Mouse (Mus musculus) left cerebral cortex, adult 18-20 months (tissue): ENCODE results near the gene Stk38l. TPM values are rescaled to one million over a fixed set of nuclear protein-coding genes. Genes with fewer than 3 reads are reported as not detected.
"Not testable (repeated sequence)": the region's sequence is repeated elsewhere in the genome, so short reads cannot be mapped to it uniquely, and the experiment has no call there.

Experiments used
- DNase-seq, 2 experiments: peaks; one replicate each; pipeline ENCODE4 v3.0.0; 2021 to 2022; ENCODE audit warnings: low spot score in 2 of 2, mixed read lengths in 1 of 2
- total RNA-seq, 2 experiments: library from RNA; stranded (reverse); gene quantifications; 2 replicates each; pipeline ENCODE4 v1.2.3; 2021

The Stk38l gene
- total RNA-seq, 2 experiments from 2014 or later = 25.5 to 26.3 TPM

DNA sequence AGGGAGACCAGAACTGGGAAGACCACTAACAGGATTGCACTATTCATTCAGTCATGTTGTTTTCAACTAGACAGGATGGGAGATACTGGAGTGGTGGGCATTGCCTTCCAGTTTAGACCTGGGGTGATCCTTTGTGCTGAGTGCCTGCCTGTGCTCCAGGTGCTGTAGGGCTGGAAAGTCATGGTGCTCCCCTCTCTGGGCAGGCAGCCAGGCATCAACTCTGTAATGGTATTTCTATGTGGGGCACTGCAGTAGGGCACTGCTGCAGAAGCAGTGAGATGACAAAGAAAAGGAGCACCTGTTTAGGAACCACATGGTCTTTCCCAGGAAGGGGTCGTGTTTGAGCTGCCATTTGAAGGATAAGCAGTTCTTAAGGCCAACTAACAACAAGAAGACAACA is 7.9 kb downstream of the Stk38l start:
- no peak for DNase-seq

DNA sequence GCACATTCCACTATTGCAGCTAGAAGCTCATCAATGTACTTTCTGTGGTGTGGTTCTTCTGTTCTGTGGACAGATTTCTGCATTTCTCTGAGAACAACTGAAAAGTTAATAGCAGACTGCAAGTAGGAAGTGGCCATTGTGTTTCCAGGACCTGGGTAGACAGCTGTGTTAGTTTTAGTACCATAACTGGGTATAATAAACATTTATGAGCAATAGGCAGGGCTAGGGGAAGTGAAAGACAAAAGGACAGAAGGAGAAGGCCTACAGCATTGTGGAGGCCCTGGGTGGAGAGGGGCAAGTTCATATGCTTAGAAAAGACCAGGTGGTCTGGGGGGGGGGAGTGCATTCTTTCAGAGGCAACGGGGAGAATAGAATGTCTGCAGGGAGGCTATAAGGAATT is 8.8 kb downstream of the Stk38l start:
- DNase-seq = no peak

DNA sequence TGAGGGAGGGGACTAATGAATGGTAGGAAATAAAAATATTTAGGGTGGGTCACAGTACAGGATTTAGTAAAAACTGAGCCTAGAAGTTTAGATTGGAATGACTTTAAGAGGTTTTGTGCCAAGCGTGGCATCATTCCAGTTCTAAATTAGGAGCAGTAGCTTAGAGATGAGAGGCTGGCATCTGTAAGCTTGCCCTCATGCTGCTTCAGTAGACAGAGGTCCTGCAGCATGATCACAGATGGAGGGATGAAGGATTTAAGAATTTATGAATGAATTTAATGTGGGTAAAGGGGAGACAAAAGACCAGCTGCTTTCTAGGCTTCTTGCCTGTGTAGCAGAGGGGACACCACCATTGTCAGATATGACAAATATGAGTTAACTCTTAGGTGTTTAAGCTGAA is 14.1 kb downstream of the Stk38l start:
- DNase-seq = no peak

DNA sequence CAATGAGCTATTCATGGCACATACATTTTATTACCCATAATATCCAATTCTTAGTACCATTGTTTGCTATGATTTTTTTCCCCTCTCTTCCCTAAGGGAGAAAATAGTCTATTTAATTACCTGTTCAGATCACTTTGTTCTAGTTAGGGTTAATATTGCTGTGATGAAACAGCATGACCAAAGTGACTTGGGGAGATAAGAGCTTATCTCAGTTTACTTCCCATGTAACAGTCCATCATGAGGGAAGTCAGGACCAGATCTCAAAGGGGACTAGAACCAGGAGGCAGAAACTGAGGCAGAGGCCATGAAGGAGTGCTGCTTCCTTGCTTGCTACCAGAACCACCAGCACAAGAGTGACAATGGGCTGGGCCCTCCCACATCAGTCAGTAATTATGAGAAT is 15.9 kb downstream of the Stk38l start:
- no peak for DNase-seq

DNA sequence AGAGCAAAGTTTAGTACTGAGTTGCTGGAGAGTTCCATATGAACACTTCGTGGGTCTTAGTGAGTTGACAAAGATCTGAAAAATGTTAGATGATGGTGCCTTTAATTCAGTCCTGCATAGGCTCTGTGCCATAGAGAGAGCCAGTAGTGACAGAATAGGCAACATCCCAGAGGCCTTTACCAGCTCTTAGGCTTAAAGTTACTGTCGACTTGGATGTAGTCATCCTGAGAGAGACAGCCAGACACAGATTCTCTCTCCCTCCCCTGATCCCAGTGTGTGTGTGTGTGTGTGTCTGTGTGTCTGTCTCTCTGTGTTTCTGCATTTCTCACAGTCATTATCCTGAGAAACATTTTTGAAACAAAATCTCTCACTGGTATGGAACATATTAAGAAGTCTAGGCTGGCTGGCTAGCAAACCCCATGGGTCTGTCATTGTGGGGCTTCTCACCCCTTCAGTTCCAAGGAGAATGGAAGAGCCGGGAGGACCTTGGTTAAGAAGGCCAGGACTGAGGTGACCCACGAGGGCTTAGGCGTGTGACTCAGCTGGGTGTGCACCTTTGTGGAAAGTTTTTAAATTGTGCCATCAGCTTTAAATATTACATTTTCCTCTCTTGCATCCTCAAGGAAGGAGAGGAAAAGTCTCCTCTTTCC is 17.3 kb downstream of the Stk38l start:
- no peak for DNase-seq

DNA sequence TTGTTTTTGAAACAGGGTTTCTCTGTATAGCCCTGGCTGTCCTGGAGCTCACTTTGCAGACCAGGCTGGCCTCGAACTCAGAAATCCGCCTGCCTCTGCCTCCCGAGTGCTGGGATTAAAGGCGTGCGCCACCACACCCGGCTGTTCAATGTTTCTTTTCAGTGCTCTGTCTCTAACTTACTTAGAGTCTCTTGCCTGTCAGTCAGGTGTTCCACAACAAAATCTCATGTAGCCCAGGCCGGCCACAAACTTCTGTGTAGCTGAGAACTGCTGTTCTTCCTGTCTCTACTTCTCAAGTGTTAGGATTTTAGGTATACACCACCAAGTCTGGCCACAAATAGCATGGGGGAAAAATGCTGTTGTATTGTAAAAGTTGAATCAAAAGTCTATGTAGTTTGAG is 19.5 kb downstream of the Stk38l start:
- DNase-seq = not testable (repeated sequence)

DNA sequence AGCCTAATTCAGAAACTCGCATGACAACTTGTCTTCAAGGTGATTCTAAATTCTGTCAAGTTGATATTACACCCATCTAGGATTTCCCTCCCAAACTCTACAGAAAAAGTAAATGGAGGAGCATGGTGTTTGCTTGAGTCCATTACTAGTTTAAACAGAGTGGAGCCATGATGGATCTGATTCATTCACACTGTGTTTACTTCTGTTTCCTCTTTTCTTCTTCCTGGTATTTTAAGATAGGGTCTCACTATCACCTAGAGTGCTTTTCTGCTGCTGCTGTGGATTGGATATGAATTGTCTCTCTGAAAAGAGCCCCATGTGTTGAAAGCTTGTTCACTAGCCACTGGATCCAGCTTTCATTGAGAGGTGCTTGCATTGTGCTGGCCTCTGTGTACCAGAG is 20.4 kb downstream of the Stk38l start:
- no peak for DNase-seq

DNA sequence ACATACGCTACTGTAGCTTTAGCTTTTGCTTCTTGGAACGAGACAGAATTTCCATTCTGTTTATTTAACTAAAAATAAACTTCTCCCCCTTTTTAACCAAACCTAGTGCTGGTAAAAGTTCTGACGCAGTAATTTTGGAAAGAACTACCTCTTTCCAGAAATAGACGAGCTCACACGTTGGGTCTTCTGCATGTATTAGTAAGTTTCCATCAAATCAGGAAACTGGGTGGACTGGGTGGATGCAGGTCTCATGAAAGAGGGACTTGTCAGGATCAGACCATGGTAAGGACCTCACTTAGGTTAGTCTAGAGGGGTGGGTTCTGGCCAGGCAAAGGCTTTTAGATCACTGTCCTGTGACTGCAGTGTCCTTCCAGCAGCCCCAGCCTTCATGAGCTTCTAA is 21.8 kb downstream of the Stk38l start:
- no peak for DNase-seq

DNA sequence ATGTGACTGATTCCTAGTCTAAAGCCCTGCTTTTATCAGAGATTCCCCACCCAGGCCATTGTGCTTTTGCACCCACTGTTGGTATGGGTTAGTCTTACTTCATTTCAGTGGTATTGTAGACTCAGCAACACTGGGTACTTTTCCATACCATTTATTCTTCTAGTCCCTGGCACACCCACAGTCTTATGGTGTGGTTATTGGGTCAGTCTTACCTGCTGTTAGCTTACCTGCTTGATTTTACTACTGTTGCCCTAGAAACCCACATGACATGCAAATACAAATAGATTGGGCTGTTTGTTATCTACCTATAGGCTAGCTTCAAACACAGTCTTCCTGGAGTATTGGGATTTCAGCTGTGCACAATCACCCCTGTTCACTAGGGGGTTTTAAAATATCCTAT is 22.3 kb downstream of the Stk38l start:
- DNase-seq = no peak

DNA sequence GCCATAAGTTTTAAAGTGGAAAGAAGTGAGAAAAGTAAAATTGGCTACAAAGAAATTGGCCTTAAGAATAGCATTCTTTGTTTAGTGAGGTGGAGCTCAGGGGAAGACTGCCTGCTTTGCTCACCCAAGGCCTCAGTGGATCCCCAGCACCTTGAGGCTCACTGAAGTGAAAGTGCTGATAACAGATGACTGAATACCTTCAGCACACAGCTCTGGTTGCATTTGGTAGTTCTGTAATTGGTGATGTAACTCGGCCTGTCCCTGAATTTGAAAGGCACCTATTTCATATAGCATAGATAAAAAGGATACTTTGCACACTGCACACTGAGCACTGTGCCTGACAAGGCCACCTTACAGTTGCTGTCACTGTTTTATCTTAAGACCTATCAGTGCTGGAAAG is 23.5 kb downstream of the Stk38l start:
- no peak for DNase-seq

DNA sequence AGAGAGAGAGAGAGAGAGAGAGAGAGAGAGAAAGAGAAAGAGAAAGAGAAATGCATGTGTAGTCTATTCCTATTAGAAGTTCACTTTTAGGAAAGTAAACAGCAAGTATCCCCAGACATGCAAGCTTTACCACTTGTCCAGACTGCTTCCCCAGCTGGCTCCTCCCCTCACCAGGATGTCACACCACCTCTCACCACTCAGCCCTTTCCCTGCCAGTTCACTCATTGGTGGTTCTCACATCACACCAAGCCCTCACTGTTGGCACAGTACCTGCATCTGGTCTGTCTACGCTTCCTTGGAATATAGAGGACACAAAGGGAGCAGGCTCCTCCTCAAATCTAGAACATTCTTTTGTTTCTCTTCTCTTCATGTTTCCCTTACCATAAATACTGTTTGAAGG is 26.9 kb downstream of the Stk38l start:
- DNase-seq = no peak

DNA sequence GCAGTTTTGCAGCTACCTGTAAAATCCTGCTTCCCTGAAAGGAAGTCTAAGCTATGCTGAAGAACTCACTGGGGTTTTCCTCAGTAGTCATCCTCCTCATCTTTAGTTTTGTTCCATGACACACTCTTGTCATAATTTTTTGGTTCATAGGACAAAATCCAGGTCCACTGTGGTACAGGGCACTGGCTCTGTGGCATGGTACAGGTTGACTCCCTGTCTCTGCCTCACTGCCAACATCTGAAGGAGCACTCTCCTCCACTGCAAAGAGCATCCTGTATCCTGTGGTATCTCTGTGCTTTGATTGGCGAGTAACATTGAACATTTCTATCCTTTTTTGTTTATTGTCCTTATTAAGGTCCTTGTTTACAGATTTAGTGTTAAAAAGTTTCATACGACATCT is 27.4 kb downstream of the Stk38l start:
- no peak for DNase-seq

DNA sequence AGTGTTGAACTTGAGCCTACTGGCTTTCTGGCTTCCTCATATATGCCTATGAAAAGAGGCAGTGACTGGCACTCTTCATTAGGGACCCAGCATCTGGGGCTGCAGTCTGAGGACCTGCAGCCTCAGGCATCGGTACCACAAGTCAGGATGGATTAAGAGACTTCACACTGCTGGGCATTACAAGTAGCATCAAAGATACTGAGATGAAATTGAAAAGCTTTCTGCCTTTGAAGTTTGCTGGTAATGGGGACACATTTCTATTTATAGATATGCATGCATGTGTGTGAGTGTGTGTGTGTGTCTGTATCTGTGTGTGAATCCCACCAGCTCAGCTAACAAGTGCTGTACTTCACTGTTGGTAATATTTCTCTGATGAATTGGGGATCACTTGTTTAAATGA is 27.8 kb downstream of the Stk38l start:
- no peak for DNase-seq

DNA sequence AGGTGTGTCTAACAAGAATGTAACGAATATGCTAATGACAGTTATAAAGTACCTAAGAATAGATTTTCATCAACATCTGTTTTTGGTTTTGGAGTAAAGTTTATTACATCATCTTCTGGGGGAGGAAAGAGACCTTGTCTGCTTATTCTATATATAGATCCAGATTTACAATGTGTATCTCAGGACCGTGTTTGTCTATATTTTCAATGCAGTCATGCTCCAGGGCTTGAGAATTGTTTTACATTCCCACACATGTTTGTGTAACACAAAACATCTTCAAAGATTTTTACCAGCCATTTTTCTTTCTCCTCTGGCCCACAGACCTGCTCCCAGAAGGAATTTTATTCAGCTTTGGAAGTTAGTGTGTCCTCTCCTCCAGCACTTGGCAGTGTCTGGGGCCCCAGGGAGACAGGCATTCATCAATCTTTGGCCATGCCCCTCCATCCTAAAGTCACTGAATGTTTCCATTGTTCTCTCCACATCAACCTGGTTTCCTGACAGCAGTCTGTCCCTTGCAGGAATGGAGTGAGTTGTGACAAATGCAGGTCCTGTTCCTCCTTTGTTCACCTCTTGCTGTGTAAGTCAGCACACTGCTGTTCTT is 28.9 kb downstream of the Stk38l start:
- DNase-seq = no peak

DNA sequence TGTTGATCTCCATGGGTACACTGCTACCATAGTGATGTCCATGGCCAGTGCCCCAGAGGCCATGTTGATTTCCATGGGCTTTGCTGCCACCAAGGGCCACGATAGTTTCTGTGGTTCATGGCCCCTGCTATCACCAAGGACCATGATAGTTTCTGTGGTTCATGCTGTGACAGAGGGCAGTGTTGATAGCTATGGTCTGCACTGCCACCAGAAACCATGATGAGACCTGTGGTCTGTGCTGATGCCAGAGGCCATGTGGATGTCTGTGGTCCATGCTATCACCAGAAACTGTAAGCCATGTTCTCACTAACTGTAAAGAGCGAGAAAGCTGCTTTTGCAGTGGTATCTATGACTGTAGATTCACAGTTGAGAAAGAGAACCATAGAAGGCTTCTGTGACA is 30.3 kb downstream of the Stk38l start:
- no peak for DNase-seq

DNA sequence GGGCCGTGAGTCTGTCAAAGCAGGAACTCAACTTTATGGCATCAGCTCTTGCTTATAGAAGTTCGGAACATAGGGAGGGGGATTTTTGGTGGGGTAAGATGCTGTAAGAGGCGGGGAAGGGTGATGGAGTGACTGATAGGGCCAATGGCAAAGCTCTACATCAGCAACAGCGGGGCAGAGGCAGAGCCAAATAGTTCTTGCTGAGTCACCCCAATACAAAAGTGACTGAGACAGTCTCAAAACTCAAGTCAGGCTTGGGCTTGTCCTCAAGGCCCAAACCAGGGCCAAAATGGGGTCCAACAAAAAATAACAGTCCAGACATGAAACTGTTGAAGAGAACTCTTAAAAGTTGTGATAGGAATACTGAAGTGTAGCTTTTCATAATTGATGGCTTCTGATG is 30.9 kb downstream of the Stk38l start:
- DNase-seq = no peak

DNA sequence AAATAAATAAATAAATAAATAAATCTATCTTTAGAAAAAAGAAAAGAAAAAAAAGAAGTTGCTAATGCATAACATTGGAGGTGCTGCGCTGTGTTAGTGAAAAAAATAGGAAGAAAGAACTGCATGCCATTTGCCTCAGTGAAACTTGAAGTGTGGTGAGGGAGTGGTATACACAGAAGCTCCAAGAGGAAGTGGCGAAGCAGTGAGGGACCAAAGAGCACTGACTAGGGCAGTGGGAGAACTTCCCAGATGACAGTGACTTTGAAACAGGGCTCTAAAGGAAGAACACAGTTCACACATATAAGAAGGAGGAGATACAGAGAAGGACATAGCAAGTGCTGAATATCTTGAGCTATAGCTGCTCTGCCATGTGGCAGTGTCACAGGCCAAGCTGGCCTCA is 34.2 kb downstream of the Stk38l start:
- no peak for DNase-seq

DNA sequence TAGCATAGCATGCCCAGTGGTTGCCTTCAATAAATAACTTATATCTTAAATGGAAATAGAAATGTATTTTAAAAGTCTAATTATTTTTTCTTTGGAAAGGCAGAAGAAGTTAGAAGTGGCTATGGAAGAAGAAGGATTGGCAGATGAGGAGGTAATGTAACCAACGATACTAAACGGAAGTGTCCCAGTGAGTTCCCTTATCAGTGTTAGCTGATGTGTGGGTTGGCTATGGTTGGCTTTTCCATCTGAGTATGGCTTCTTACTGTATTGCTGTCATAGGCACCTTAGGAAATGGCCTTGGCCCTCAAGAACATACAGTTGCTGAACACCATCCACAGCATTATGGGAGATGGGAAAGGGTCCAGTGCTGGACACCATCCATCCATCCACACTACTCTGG is 35.2 kb downstream of the Stk38l start:
- no peak for DNase-seq

DNA sequence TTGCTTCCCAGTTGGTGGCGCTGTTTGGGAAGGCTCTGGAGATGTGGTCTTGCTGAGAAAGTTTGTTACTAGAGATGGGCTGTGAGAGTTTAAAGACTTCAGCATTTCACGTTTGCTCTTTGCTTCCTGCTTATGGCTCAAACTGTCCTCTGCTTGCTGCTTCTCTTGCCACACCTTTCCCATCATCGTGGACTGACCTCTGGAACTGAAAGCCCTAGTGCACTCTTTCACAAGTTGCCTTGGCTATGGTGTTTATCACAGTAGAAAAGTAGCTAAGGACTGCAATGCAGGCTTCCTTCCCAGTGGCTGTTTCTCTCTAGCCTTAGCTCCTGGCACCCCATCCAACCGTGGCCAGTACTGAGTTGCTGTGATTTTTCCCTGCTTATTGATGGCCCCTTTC is 35.9 kb downstream of the Stk38l start:
- DNase-seq = no peak

DNA sequence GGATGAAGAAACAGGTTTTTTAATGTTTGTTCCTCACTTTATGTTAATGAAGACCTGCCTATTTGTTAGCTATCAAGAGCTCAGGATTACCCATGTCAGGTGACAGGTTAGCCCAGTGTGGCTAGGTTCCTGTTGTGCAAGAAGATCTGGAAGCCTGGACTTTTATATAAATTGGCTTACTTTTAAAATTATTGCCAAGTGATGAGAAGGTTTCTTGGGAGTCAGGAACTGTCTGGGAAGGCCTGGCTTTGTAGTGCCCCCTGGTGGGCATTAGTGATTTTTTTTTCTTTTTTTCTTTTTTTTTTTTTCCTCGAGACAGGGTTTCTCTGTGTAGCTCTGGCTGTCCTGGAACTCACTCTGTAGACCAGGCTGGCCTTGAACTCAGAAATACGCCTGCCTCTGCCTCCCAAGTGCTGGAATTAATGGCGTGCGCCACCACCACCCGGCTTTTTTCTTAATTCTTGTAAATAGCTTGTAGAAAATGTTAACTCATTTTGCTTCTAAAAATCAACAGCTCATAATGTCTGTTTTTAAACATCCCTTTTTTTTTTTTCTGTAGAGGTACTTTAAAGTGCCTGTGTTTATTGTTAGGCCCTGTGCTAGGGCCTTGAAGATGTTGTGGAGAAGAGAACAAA is 37.6 kb downstream of the Stk38l start:
- DNase-seq = no peak

DNA sequence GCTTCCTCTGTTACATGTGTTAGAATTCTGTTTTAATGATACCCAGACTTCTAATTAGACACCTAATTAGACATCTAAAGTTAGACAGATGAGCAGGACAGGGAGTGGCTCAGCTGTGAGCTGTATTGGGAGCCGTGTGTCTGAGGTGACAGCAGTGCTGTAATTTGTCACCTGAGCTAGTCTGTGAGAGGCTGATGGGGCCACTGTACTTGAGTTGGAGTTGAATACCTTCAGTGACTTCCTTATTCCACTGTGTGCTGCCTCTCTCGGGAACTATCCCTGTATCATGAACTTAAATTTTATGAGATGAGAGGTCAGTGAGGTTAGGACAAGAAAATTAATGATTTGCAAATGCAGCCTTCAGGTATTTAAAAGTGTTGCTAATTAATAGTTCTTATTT is 39.8 kb downstream of the Stk38l start:
- DNase-seq = no peak

DNA sequence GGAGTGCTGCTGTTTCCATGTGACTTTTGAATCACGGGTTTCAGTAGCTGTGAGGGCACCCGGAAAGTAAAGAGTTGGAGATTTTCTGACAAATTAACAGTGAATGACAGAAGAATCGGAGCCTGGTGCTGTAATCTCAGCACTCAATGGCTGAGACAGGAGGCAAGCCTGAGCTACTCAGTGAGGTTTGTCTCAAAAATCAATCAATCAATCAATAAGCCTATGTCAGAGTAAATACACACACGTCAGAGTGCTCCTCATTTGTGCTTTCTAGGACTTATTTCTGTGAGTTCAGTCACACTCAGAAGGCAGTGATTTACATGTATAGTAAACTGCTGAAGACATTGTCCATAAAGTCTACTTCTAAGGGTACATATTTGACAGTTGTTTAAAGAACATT is 40.5 kb downstream of the Stk38l start:
- no peak for DNase-seq

DNA sequence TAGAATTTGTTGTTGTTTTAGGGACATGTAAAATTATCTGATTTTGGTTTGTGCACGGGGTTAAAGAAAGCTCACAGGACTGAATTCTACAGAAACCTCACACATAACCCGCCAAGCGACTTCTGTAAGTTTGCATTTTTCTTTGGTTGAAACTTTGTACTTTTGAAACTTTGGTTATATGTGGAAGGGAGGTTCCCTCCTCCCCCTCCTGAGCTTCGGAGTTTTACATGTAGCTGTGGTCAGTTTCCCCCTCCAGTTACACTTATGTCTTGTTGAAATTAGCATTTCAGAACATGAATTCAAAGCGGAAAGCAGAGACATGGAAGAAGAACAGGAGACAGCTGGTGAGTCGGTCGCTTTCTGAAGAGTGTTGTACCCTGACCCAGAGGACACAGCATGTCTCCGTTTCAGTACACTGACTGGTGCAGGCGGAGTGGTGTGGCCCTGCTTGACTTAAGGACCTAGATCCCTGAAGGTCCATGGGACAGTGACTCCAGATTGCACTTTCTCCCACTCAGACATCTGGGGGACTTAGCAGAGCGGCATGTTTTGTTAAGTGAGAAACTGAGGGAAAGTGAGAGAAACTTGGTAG is 44.1 kb downstream of the Stk38l start:
- DNase-seq = no peak
